Mouse (Mus musculus) spleen, adult 2 months (tissue): ENCODE data around the gene Cep57l1. TPM values are rescaled to one million over a fixed set of nuclear protein-coding genes. Genes with fewer than 3 reads are reported as not detected.

Experiments
- DNase-seq, 2 experiments: peaks; one replicate each; pipeline versions ENCODE4 v3.0.0 to v3.0.0-alpha.2; 2012 to 2021; ENCODE audit warnings: low spot score in 2 of 2, low read depth in 1 of 2
- H3K27ac ChIP-seq: fragments of 200-500 bp; 2 replicates; pipeline ENCODE4 v1.5.1; 2012; ENCODE audit warnings: low read length, inconsistent platforms; ENCODE audit not compliant: insufficient read depth
- H3K27me3 ChIP-seq: fragments of 200-500 bp; 2 replicates; pipeline ENCODE4 v1.6.1; 2012; ENCODE audit warnings: mild to moderate bottlenecking, moderate library complexity, low read length, inconsistent platforms; ENCODE audit not compliant: control insufficient read depth, insufficient read depth
- H3K36me3 ChIP-seq: fragments of 200-500 bp; 2 replicates; pipeline ENCODE4 v1.6.1; 2012; ENCODE audit warnings: mild to moderate bottlenecking, low read length, inconsistent platforms; ENCODE audit not compliant: control insufficient read depth, insufficient read depth
- H3K4me1 ChIP-seq: fragments of 200-500 bp; 2 replicates; pipeline ENCODE4 v1.6.1; 2011; ENCODE audit warnings: inconsistent platforms; ENCODE audit not compliant: control insufficient read depth, insufficient read depth, insufficient read length
- H3K4me3 ChIP-seq: fragments of 200-500 bp; 2 replicates; pipeline ENCODE4 v1.5.1; 2011; ENCODE audit warnings: mild to moderate bottlenecking, inconsistent platforms; ENCODE audit not compliant: insufficient read depth, insufficient read length; ENCODE audit errors: extremely low read depth
- CTCF ChIP-seq: fragments of 200-500 bp; IDR thresholded peaks from 2 replicates; pipeline ENCODE4 v1.5.1; 2011; ENCODE audit warnings: mild to moderate bottlenecking, inconsistent platforms; ENCODE audit not compliant: insufficient read depth, insufficient read length, insufficient replicate concordance; ENCODE audit errors: extremely low read depth
- POLR2A ChIP-seq: fragments of 200-500 bp; IDR thresholded peaks from 2 replicates; pipeline ENCODE4 v1.6.1; 2011; ENCODE audit warnings: low read depth, low read length, inconsistent platforms
- whole genome bisulfite sequencing: fragments of 180-500 bp; shearing (Covaris S2); methylation state at CpG from one replicate; pipeline ENCODE4 v1.1.7; 2018; 5-methylcytosine and 5-hydroxymethylcytosine counted together
- polyA plus RNA-seq: library from polyadenylated mRNA; depleted of rRNA; stranded (reverse); fragments of >200 nt; gene quantifications from 2 replicates; pipeline ENCODE4 v1.2.3, GENCODE M21; 2012

The Cep57l1 gene
- polyA plus RNA-seq, 1 experiment: 1.4 TPM

DNA sequence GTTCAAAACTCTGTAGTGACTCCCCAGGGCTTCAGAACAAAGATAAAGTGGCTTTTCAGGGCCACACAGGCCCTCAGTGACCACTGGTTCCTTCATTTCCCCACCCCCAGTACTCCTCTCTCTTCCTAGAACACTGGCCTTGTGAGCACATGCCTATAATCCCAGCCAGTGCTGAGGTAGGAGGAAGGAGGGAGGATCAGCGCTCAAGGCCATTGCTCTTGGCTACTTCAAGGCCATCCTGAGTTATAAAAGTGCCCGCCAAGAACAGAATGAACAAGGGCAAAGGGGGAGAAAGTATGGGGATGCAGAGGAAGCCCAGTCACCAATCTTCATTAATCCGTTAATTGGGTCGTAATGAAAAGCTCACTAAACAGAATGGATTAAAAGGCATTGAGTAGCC lies 44.1 kb downstream of the Cep57l1 start:
- no peak overlapping the region for H3K4me3 ChIP-seq
- H3K27me3 ChIP-seq: no peaks in the 10 kb centered on the region
- H3K4me1 ChIP-seq: no peaks in the 10 kb centered on the region
- no peak for TF ChIP-seq CTCF
- TF ChIP-seq POLR2A: no peak
- H3K27ac ChIP-seq: no peak overlapping the region
- 96% methylated on average over 4 of the region's 4 CpGs for WGBS
- H3K36me3 ChIP-seq: no peaks in the 10 kb centered on the region
- DNase-seq: no peak

DNA sequence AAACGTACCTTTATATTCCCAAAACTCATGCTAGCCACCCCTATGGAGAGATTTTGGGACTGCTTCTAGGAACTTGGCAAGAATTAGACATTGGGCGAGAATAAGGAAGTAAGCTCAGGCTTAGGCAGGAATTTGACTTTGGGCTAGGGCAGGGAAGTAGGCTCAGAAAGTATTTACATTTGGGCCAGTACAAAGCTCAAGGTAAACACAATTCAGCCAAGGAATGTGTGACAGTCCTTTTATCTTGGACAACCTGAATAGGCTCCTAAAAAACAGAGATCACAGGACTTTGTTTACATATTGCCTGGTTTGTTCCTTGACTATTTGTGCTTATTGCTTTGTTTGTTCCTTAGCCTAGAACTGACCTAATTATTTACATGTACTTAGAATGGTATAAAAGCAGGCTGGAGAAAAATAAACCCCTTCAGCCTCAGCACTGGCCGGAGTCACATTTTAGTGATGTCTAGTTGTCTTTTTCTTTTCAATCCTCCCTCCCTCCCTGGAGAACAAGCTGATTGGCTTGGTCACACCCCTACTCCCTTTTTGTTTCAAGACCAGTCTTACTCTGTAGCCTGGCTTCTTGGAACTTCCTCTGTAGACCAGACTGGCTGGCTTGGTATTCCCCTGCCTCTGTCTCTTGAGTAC lies 45.8 kb downstream of the Cep57l1 start:
- 92% methylated on average over 3 of the region's 3 CpGs for WGBS
- Histone ChIP-seq H3K27me3 (no peaks in the 10 kb centered on the region), H3K36me3 (no peaks in the 10 kb centered on the region)

DNA sequence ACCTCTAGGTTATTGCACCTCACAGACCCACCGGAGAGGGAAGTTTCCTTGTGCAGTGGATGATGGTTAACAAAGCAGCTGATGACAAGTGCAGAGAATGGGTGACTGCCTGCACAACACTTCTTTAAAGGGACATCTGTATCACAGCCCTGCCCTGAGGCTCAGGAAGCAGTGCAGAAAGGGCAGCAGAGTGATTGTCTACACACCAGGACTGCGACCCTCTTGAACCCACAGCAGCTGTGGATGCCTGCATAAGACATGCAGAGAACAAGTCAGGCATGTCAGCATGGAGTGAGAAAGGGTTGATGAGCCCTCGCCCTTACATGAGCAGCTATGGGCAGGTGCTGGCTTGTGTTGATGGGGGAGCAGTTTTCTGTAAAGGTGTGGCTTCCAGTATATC lies 48.8 kb downstream of the Cep57l1 start:
- Histone ChIP-seq H3K4me3 (no peak overlapping the region), H3K36me3 (no peaks in the 10 kb centered on the region), H3K27me3 (no peaks in the 10 kb centered on the region), H3K4me1 (no peaks in the 10 kb centered on the region), H3K27ac (no peak overlapping the region)
- WGBS: 89% methylated on average over 3 of the region's 3 CpGs
- TF ChIP-seq CTCF (no peak), POLR2A (no peak)
- no peak for DNase-seq

More for the DNA sequence above, 45.8 kb downstream of the Cep57l1 start:
- no peak for DNase-seq
- no peaks in the 10 kb centered on the region for H3K4me1 ChIP-seq
- no peak overlapping the region for H3K4me3 ChIP-seq
- no peak overlapping the region for H3K27ac ChIP-seq
- TF ChIP-seq CTCF (no peak), POLR2A (no peak)

DNA sequence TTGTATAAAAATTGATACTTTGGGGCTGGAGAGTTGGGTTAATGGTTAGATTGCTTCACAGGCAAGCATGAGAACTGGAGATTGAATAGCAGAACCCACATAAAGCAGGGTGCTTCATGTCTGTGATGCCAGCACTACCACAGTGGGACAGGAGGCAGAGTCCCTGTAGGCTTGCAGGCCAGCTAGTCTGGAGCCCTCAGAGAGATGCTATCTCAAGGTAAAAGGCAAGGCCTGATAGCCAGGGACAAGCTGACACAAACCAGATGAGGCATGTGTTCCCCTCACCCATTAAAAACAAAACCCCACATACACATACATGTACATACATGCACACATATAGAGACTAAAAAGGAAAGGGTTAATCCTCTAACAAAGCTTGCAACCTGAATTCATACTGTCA lies 51.6 kb downstream of the Cep57l1 start:
- H3K27me3 ChIP-seq: no peaks in the 10 kb centered on the region
- no peak for DNase-seq
- TF ChIP-seq POLR2A: no peak
- no peak for TF ChIP-seq CTCF
- no peak overlapping the region for H3K4me3 ChIP-seq
- no peak overlapping the region for H3K27ac ChIP-seq
- no peaks in the 10 kb centered on the region for H3K4me1 ChIP-seq
- no peaks in the 10 kb centered on the region for H3K36me3 ChIP-seq

DNA sequence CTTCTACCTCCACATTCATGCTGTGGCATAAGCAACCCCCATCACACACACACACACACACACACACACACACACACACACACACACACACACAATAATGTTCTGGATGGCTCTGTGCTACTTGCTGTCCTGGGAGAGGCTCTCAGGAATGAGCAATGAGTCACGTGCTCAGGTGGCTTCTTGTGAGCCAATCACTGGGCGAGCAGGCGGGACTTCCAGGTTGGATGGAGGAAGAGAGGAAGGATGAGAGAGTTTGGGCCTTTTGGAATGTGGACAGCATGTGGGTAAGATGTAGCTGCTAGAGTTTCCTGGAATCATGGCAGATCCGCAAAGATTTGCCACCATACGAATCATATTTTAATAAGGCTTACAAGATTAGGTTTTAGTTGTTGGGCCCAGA lies 52.4 kb downstream of the Cep57l1 start:
- H3K4me3 ChIP-seq: no peak overlapping the region
- no peak for DNase-seq
- no peak overlapping the region for H3K27ac ChIP-seq
- WGBS: 90% methylated on average over 5 of the region's 5 CpGs
- H3K27me3 ChIP-seq: no peaks in the 10 kb centered on the region
- no peak for TF ChIP-seq POLR2A
- TF ChIP-seq CTCF: no peak
- no peaks in the 10 kb centered on the region for H3K36me3 ChIP-seq
- peaks cover 1% of the 10 kb centered on the region; the same call in 1 of the 2 replicates for H3K4me1 ChIP-seq

- TF ChIP-seq CTCF (no peak), POLR2A (no peak)
- peaks cover 10% of the 10 kb centered on the region; the same call in 1 of the 2 replicates for H3K4me1 ChIP-seq
- H3K4me3 ChIP-seq: peak overlapping the region; percentile 49
- 14% methylated on average over 14 of the region's 14 CpGs for WGBS
- DNase-seq: peak in 1 of 2 experiments; percentile 11
- H3K27me3 ChIP-seq: no peaks in the 10 kb centered on the region
- H3K36me3 ChIP-seq: no peaks in the 10 kb centered on the region
- H3K27ac ChIP-seq: no peak overlapping the region
Measured at GRCm38 (mm10) chr10:41751867-41752480, 57.7 kb downstream of the Cep57l1 start.

DNA sequence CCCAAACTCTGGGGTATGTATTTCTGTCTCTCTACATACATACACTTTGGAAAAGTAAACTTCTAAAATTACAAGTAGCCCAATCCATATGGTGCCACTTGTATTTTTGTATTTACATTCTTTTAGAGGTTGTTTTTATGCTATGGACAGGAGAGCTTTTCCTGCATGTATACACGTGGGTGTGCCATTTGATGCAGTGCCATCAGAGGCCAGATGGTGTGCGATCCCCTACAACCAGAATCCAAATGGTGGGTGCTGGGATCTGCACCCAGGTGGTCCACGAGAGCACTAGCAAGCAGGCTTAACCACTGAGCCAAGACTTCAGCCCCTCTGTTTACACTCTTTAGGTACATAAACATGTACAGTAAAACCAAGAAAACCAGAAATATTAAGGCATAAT lies 60.4 kb downstream of the Cep57l1 start:
- Histone ChIP-seq H3K36me3 (no peaks in the 10 kb centered on the region; the same call in 1 of the 2 replicates), H3K4me1 (peaks cover 10% of the 10 kb centered on the region; the same call in 1 of the 2 replicates), H3K4me3 (no peak overlapping the region), H3K27ac (no peak overlapping the region), H3K27me3 (no peaks in the 10 kb centered on the region)
- 92% methylated on average over 3 of the region's 3 CpGs for WGBS
- TF ChIP-seq CTCF (no peak), POLR2A (no peak)
- no peak for DNase-seq
